Mouse (Mus musculus) bone marrow, adult 2 months (tissue): Measurements from ENCODE around the gene Wasf2.

Experiments
- CTCF ChIP-seq: fragments of 200-500 bp; IDR thresholded peaks from 2 replicates; pipeline ENCODE4 v1.5.1; 2011; ENCODE audit warnings: low read length, control low read depth; ENCODE audit not compliant: control insufficient read depth, insufficient read depth
- POLR2A ChIP-seq: fragments of 200-500 bp; IDR thresholded peaks from 2 replicates; pipeline ENCODE4 v1.6.1; 2011; ENCODE audit warnings: low read depth, mild to moderate bottlenecking, control low read depth, low read length, borderline replicate concordance; ENCODE audit not compliant: control insufficient read depth

DNA sequence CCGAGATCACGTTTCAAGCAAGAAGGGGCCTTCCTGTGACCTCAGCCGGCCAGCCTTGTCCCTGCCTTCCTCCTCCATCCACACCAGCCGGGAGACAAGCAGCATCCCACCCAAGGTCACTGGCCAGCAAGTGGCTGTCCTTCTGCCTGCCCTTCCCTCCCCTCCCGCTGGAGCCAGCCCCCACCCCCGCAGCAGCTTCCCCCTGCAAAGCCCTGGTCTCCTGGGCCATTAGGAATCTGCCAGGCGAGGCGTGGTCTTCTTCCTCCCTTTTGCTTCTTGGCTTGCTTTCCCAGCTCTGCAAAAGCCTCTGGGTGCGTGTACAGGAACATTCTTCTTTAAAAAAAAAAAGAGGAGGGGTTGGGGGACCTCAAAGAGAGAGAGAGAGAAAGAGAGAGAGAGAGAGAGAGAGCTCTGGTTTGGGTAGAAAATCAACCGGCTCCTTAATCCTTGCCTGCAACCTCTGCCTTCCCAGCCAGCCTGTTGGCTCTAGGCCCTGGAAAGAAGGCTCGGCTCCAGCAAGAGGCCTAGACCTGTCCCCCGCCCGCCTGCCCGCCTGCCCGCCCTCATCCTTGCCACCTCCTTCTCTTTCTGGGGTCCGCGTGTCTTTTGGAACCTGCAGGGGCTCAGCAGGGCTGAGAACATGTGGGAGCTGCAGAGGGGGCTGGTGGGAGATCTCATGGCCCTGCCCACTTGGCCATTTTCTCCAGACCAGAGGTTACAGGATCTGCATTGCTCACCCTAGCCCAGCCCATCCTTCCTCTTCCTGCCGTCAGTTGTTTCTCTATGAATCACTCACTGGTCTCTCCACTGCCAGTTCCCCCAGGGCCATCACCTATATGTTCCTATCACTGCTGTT, 12.5 kb upstream of the Wasf2 start:
- no peak for TF ChIP-seq CTCF
- no peak for TF ChIP-seq POLR2A
